Mouse (Mus musculus) heart, postnatal 36 days (tissue): Measurements from ENCODE around the gene 1700025G04Rik. TPM values are rescaled to one million over a fixed set of nuclear protein-coding genes. Genes with fewer than 3 reads are reported as not detected.

Experiments
- DNase-seq, 2 experiments: peaks; one replicate each; pipeline ENCODE4 v3.0.0; 2021 to 2022
- intact Hi-C: fragments of 180-260 bp; cut with DNase I; formaldehyde crosslinking; loops from one replicate; pipeline ENCODE4 v1.15.1; 2025
- total RNA-seq, 2 experiments: library from RNA; stranded (reverse); gene quantifications; 2 replicates each; pipeline ENCODE4 v1.2.3; 2021

1700025G04Rik gene
- total RNA-seq, 2 experiments from 2014 or later = 41.2 to 44.2 TPM

- no peak for DNase-seq
- intact Hi-C loops = loop anchor here (5.0 kb wide), 2 partner anchors 161 to 361 kb away; no protein-coding TSS in a partner anchor
Measured at GRCm38 (mm10) chr1:151926141-151926540, 163.8 kb downstream of the 1700025G04Rik start.

GRCm38 (mm10) chr1:151925738-151926137 lies 164.2 kb downstream of the 1700025G04Rik start:
- peak in 1 of 2 experiments; percentile 16 for DNase-seq
- intact Hi-C loops = loop anchor here (5.0 kb wide), 2 partner anchors 162 to 362 kb away; no protein-coding TSS in a partner anchor

- intact Hi-C loops = no loop called here
- no peak for DNase-seq
Measured at GRCm38 (mm10) chr1:151918806-151919357, 171.0 kb downstream of the 1700025G04Rik start.

GRCm38 (mm10) chr1:151917736-151918135 lies 172.2 kb downstream of the 1700025G04Rik start:
- intact Hi-C loops = no loop called here
- no peak for DNase-seq

DNA sequence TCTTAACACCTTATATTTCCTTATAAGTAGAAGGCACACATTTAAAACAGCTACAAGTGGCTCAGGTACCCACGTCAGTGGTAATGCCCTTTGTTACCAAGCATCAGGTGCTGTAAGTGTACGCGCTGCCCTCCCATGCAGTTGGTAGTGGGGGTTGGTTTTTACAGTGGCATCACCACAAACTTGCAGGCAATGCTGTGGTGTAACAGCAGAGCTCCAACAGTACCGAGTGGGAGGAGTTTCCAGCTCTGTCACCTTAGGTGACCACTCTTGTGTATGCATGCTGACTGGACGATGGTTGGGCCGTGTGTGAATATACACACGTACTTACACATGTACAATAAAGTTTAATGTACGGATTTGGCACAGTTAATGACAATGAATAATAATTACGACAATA lies 175.4 kb downstream of the 1700025G04Rik start:
- intact Hi-C loops = no loop called here
- DNase-seq = no peak

- intact Hi-C loops = no loop called here
- no peak for DNase-seq
Measured at GRCm38 (mm10) chr1:151907014-151907413, 182.9 kb downstream of the 1700025G04Rik start.

GRCm38 (mm10) chr1:151900706-151901360 lies 189.1 kb downstream of the 1700025G04Rik start:
- intact Hi-C loops = no loop called here
- DNase-seq = no peak

DNA sequence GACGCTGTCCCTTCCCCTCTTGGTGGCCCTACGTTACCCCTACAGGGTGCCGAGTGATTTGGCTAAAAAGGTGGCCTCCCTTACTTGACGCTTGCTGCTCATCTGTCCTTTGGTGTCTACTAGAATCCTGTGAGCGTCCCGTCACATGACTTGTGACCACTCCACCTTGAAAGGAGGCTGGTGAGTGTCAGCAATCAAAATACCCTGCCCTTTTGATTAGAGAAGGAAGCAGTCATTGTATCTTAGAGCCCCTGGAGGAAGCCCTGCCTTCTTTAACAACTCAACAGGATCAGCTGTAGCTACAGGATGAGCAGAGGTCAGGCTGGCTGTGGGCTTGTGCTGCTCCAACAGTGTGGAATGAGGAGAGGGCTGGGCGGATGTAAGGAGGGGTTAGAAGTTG lies 190.0 kb downstream of the 1700025G04Rik start:
- DNase-seq = no peak
- intact Hi-C loops = no loop called here

DNA sequence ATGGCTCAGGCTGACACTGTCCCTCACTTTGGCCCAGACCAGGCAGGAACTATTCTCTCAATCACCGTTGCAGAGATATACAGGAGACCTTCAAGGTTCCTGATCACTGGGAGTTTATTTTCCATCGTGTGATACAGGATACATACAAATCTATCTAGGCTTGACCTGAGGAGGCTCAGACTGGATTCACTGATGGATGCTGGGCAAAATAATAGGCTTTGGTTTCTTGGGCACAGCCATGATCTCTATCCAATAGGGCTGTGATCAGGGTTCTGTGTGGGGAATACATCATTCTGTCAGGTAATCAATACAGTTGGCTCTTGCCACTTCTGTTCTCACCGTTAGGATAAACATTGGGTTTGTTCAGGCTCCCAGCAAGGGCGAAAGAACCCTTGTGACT lies 194.5 kb downstream of the 1700025G04Rik start:
- intact Hi-C loops = no loop called here

DNA sequence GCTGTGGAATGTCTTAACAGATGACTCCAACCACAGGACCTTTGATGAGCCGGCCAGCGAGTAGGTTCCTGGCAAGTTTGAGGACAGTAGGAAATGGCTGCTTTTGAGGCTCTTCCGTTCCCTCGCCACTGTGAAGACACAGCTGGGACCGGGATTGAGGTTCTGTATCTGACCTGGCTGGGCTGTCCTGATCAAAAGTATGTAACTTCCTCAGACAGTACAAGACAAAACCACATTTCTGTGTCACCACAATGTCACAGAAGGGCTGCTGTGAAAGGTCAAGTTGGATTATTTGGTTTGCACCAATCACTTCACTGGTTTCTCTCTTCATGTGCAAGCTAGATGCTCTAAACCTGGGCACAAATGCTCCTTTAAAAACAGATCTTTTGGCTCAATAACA lies 195.9 kb downstream of the 1700025G04Rik start:
- intact Hi-C loops = no loop called here
- DNase-seq = no peak

More for the DNA sequence above, 194.5 kb downstream of the 1700025G04Rik start:
- DNase-seq = no peak

DNA sequence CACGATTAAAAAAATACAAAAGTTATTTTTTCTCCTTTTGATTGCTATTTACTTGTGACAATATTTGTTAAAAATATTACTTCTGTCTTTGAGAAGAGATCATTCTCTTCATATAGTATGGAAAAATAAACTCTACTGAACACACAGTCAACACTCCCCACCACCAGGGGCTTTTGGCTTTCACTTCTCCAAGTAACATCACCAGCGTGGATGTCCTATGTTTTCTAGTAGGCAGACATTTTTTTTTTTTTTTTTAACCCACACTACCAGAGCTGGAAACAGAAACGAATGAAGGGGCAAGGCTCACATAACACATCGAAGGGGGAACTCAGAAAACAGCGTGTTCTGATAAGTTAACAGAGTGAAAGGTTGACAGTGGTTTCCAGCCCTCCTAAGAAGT lies 197.9 kb downstream of the 1700025G04Rik start:
- DNase-seq = no peak
- intact Hi-C loops = no loop called here

DNA sequence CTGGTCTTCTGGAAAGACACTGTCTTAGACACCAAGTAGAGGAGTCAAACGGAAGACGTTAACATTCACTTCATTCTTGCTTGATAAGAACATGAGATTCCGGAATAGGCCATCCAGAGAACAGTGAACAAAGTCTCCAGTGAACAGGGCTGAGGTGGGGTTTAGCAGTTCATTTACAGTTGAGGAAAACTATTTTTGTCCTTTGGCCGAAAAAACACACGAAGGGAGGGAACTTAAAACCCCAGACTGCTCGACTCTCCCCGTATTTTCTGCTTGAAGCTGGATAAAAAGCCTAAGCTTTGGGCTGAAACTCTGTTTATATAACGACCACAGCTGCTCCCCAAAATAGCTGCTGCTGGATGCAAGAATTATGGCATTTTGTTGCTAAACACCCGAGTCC lies 198.7 kb downstream of the 1700025G04Rik start:
- intact Hi-C loops = no loop called here
- DNase-seq = no peak

GRCm38 (mm10) chr1:151890041-151890621 lies 199.8 kb downstream of the 1700025G04Rik start:
- DNase-seq = peak in 1 of 2 experiments; percentile 18
- intact Hi-C loops = no loop called here

DNA sequence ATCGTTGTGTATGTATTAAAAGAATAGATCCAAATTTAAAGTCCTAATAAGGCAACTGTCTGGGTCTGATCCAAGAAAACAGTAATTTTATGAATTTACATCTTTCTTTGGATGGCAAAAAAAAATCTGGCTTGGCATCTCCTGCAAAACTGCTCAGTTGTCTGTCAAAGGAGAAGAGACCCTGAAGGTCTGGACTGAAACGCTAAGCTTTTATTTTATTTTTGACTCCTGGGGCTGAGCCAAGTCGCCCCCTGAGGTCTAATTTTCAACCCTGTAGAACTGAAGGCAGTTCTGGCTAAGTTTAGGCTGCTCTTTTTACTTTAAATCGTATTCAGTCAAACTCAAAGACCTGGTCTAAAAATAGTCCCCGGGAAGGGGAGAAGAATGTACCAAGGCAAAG lies 202.3 kb downstream of the 1700025G04Rik start:
- intact Hi-C loops = no loop called here

DNA sequence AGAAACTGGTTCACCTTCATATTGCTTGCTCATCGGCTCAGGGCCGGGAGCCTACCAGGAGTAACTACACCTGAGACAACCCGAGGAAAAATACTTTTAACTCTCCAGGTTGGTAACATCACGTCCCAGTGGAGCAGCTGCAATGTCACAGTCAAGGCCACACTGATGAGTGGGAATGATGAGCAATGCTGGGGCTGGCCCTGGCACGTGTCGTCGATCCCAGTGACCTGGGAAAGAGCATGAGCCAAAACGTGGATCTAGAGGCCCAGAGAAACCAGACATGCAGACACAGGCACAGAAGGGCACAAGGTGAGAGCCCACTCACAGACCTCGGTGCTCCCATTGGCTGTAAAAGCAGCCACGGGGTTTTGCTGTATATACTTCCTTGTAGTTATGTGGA lies 202.8 kb downstream of the 1700025G04Rik start:
- DNase-seq = no peak
- intact Hi-C loops = no loop called here

More for the DNA sequence above, 202.3 kb downstream of the 1700025G04Rik start:
- DNase-seq = no peak

GRCm38 (mm10) chr1:151886171-151886570 lies 203.8 kb downstream of the 1700025G04Rik start:
- no peak for DNase-seq
- intact Hi-C loops = no loop called here

DNA sequence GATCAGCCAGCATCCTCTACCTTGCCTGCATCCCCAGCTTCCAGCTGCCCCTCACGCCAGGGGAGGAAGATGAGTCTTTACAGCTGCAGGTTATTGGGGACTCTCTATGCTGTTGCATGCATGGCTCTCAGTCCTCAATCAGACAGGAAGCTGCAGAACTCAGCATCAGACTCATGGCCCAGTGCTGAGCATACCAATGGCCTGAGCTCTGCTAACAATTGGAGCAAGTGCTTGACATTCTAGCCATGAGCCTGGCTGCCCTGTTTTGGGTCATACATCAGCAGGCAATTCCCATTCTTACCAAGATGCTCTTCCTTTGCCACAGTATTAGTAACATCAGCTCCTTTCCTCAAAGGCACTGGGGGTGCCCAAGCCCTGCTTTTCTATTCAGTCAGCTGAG lies 208.7 kb downstream of the 1700025G04Rik start:
- no peak for DNase-seq
- intact Hi-C loops = no loop called here

GRCm38 (mm10) chr1:151880731-151881130 lies 209.2 kb downstream of the 1700025G04Rik start:
- intact Hi-C loops = no loop called here
- no peak for DNase-seq

DNA sequence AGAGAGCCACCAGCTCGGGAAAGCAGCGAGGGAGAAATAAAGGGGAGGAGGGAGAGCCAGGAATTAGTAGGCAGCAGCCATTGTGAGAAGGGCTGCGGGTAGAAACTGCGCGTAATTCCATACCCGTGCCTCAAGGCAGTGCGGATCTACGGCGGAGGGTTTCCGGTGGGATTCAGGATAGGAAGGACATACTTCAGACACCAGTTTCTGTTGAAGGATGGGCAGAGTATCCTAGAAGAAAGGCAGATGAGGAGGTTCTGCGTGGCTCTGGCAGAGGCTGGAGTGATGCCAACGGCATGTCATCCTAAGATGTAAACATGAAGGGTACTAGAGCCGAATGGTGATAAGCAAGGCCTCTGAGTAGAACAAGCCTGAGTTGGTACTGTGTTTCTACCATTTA lies 210.0 kb downstream of the 1700025G04Rik start:
- intact Hi-C loops = no loop called here
- DNase-seq = no peak

- intact Hi-C loops = no loop called here
- no peak for DNase-seq
Measured at GRCm38 (mm10) chr1:151879308-151879850, 210.5 kb downstream of the 1700025G04Rik start.

GRCm38 (mm10) chr1:151878411-151878810 lies 211.5 kb downstream of the 1700025G04Rik start:
- no peak for DNase-seq
- intact Hi-C loops = no loop called here

GRCm38 (mm10) chr1:151872971-151873370 lies 217.0 kb downstream of the 1700025G04Rik start:
- no peak for DNase-seq
- intact Hi-C loops = no loop called here
